Mouse (Mus musculus): ENCODE measurements at regions not wholly inside any gene's neighbourhood (a gene's known extent, or its start where the extent isn't known, plus 50 kb on each side); places are given as distances from the start of the nearest gene placed in this dataset.
"Not testable (repeated sequence)": the region's sequence is repeated elsewhere in the genome, so short reads cannot be mapped to it uniquely, and the experiment has no call there.

DNA sequence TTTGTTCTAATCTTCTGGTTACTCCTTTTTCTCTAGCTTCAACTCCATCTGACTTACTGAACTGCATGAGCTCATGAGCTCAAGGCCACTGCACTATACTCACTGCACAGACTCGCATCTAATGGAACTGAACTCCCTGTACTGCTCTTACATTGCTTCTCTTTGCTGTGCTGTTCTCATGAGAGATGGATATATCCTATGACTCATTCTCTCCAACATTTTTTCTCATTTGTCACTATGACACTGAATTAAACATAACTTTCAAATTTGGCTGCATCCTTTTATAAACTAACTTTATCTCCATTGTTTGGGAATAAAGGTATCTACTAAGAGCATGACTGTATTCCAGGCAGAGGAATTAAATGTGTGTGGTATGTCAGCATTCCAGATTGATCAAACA, 806.2 kb downstream of the Rab28 start:
- no peak for DNase-seq (ENCODE audit: low spot score in 2 of 2)

DNA sequence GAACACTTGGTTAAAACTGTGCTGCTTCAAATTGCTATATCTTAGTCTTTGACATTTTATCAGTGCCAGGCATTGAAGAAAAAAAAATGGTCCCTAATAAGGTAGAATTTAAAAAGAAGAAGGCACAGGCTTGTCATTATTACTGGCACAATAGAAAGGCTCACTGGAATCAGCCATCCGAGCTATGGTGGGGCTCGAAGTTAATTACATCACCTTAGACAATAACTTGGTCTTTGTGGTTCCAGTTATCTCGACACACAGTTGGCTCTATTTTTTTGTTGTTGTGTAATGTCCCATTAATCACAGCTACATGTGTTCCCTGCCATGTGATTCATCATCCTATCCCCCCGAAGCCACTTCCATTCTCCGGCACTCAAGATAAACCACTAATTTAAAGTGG, 825.1 kb downstream of the Rab28 start:
- DNase-seq (ENCODE audit: low spot score in 2 of 2): no peak

DNA sequence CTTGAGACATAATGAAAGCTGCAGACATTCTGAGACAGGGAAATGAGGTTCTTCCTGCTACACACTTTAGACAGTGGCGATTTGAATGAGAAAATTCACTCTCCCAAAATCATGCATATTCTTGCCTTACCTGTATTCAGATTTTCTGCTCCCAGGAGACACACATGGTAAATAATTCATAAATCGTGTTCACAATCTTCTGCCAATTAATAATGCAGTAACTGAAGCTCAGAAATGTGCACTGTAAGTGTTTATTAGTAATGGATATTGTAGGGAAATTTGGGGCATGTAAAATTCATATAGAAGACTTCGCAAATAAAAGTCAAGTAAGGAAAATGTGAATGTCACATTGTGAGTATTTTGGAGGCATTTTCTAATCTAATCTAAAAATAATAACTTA, 830.2 kb downstream of the Rab28 start:
- no peak for DNase-seq (ENCODE audit: low spot score in 2 of 2)

DNA sequence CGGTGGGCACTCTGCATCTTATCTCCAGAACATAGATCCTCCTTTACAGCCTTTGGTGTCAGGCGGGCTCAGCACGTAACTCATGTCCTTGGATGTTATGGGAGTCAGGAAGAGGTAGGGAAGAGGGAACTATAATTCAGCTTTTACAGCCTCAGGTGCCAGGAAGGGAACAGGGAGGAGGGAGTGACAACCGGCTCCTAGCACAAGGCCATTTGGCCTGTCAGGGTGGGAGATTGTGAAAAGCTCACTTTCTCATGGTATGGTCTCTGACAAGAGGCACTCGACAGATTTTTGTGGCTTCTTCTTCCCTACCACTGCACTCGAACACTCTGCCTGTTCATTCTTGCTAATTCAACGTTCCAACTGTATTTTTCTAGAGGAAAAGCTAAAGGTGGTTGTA, 845.6 kb downstream of the Rab28 start:
- not testable (repeated sequence) for DNase-seq (ENCODE audit: low spot score in 2 of 2)

All from natural killer cell, adult 2 months (primary cell).